Mouse (Mus musculus) E14TG2a.4 (cell line): ENCODE measurements around the gene Srgap1.
"Not testable (repeated sequence)": the region's sequence is repeated elsewhere in the genome, so short reads cannot be mapped to it uniquely, and the experiment has no call there.

ENCODE experiments used
- H3K27me3 ChIP-seq: 2 replicates; pipeline ENCODE4 v1.6.1; 2014; ENCODE audit warnings: low read length, control low read depth; ENCODE audit not compliant: insufficient read depth
- H3K36me3 ChIP-seq: 2 replicates; pipeline ENCODE4 v1.6.1; 2014; ENCODE audit warnings: low read length, control low read depth; ENCODE audit not compliant: insufficient read depth
- H3K4me1 ChIP-seq: replicated peaks from 2 replicates; pipeline ENCODE4 v1.6.1; 2014; ENCODE audit warnings: low read depth, low read length, control low read depth
- H3K4me3 ChIP-seq: replicated peaks from 2 replicates; pipeline ENCODE4 v1.5.1; 2014; ENCODE audit warnings: mild to moderate bottlenecking, low read length
- H3K9me3 ChIP-seq: 2 replicates; pipeline ENCODE4 v1.6.1; 2014; ENCODE audit warnings: low read length, control low read depth
- CTCF ChIP-seq: conservative IDR thresholded peaks from 2 replicates; pipeline ENCODE4 v1.5.1; 2014; ENCODE audit warnings: low read length
- NANOG ChIP-seq: IDR thresholded peaks from 2 replicates; pipeline ENCODE4 v1.6.1; 2014; ENCODE audit warnings: borderline replicate concordance, low read length, mixed read lengths
- POU5F1 ChIP-seq: IDR thresholded peaks from 2 replicates; pipeline ENCODE4 v1.6.1; 2014; ENCODE audit warnings: low read length, borderline replicate concordance

The Srgap1 gene

DNA sequence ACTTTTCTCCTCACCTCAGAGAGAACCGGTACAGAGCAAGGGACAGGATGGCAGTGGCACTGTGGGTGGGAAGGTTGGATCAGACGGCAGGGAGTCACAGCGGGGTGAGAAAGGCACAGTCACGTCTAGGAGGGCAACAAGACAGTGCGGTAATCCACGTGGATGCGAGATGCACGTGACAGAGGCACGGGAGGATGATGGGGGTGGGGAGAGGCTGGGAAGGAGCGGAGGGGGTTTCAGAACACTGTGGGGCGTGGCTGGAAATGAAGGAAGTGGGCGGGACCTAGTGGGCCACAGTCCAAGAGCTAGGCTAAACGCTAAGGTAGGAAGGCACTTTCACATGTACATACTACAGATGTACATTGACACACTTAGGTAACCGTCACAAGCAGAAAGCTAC lies 266.0 kb downstream of the Srgap1 start:
- Histone ChIP-seq H3K27me3 (no peaks in the 10 kb centered on the region), H3K9me3 (peaks cover 11% of the 10 kb centered on the region), H3K4me1 (peaks cover 13% of the 10 kb centered on the region), H3K36me3 (no peaks in the 10 kb centered on the region), H3K4me3 (0 out of 2 replicates have a peak overlapping the region, but pooled peaks have one; percentile 13)
- TF ChIP-seq CTCF (no peak), POU5F1 (no peak), NANOG (no peak)

DNA sequence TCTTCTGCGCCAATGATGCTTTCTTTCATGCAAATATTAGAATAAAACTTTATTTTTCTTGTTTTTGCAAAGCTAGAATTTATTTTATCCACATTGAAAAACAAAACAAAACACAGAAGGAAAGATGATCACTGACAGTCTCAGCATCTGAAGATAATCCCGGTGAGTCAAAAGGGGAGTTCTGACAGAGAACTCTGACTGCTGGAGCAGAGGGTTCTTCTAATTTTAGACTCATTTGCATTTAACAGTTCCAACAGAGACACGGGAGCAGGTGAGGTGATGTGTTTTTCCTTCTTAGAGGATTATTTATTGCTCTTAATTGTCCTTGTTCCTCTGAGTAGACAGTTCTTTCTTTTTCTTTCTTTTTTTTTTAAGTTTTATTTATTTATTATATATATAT lies 271.1 kb downstream of the Srgap1 start:
- H3K9me3 ChIP-seq: no peaks in the 10 kb centered on the region
- H3K27me3 ChIP-seq: no peaks in the 10 kb centered on the region
- H3K36me3 ChIP-seq: no peaks in the 10 kb centered on the region
- H3K4me3 ChIP-seq: no peak overlapping the region
- TF ChIP-seq NANOG: no peak
- peaks cover 5% of the 10 kb centered on the region for H3K4me1 ChIP-seq

DNA sequence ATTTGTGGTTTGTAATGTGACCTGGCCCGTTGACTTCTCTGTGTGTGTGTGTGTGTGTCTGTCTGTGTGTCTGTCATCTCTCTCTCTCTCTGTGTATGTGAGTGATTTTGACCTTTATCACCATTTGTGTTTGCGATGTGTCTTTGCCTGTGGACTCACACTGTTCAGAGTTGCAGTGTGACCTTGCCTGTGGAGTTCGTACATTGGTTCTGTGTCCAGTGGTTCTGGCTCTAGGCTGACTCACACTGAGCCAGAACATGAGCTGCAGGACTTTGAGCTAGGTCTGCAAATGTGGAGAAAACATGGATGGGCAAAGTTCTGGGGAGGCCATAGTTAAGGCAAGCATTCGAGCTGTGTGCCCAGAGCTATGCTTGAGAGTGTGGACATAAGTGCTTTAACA lies 273.3 kb downstream of the Srgap1 start:
- no peak overlapping the region for H3K4me3 ChIP-seq
- H3K36me3 ChIP-seq: no peaks in the 10 kb centered on the region
- H3K9me3 ChIP-seq: no peaks in the 10 kb centered on the region
- H3K27me3 ChIP-seq: no peaks in the 10 kb centered on the region
- peaks cover 7% of the 10 kb centered on the region; the same call in 1 of the 2 replicates for H3K4me1 ChIP-seq
- TF ChIP-seq CTCF: no peak
- TF ChIP-seq POU5F1: no peak
- TF ChIP-seq NANOG: no peak

DNA sequence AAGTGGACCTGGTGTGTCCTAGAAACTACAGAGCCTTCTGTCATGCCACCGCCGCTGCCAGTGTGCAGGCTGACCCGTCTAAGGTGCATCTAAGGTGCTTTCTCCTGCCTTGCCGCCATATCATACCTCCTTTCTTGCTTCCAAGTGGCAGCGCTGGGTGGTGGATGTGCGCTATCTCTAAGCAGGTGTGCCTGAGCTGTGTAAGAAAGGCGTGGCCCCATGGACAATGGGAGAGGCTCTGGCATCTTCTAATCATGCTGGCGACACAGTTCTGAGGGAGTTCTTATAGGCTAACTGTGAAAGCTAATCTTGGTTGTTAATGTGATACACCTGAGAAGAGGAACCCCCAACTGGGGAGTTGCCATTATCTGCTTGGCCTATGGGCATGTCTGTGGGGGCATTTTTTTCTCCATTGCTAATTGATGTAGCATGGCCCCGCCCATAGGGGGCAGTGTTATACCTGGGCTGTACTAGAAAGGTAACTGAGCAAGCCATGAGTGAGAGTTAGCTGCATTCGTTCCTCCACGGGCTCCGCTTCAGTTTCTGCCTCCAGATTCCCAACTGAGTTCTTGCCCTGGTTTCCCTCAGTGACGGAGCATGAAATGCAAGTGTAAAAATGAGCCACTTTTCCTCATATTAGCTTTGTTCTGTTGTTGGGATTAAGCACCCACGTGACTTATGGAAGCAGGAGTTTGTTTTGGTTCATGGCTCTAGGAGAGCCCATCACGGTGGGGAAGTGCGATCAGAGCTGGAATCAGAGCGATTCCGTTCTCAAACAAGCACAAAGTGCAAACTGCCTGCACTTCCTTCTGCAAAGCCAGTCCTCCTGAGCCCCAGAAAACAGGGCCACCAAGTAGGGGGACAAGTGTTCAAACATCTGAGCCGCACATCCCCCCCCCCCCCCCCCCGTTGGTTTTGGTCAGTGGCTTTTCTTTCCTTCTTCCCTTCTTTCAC lies 276.2 kb downstream of the Srgap1 start:
- Histone ChIP-seq H3K36me3 (no peaks in the 10 kb centered on the region), H3K4me1 (peaks cover 7% of the 10 kb centered on the region; the same call in 1 of the 2 replicates), H3K9me3 (no peaks in the 10 kb centered on the region), H3K27me3 (no peaks in the 10 kb centered on the region), H3K4me3 (no peak overlapping the region)
- TF ChIP-seq NANOG (no peak), CTCF (peak; percentile 84)

DNA sequence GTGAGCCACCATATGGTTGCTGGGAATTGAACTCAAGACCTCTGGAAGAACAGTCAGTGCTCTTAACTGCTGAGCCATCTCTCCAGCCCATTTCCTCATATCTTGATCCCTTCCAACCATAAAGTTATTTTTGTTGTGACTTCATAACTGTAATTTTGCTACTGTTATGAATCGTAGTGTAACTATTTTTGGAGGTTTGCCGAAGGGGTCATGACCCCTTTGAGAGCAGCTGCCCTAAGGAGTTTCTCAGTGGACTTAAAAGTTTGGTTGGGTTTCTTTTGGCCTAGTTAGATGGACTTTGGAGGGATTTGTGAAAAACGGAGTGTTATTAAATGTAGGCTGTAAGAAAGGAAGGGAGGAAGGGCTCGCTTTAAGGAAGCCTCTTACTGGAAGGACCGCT lies 277.4 kb downstream of the Srgap1 start:
- H3K9me3 ChIP-seq: no peaks in the 10 kb centered on the region
- TF ChIP-seq CTCF (no peak), POU5F1 (no peak), NANOG (no peak)

DNA sequence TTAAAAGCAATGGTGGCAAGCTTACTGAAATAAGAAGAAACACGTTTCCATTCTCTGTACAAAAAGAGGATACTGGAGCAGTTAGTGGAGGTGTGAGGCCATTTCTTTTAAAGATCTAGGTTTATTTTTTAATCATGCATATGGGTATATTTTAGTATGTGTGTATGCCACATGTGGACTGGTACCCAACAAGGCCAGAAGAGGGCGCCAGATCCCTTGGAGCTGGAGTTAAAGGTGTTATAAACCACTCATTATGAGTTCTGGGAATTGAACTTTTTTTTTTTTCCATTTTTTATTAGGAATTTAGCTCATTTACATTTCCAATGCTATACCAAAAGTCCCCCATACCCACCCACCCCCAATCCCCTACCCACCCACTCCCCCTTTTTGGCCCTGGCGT lies 279.8 kb downstream of the Srgap1 start:
- not testable (repeated sequence) for H3K27me3 ChIP-seq, H3K36me3 ChIP-seq, H3K9me3 ChIP-seq, H3K4me1 ChIP-seq, H3K4me3 ChIP-seq
- peak; percentile 66 for TF ChIP-seq CTCF

More for the DNA sequence above, 277.4 kb downstream of the Srgap1 start:
- Histone ChIP-seq H3K4me1 (peaks cover 3% of the 10 kb centered on the region; the same call in 1 of the 2 replicates), H3K36me3 (no peaks in the 10 kb centered on the region), H3K27me3 (no peaks in the 10 kb centered on the region), H3K4me3 (no peak overlapping the region)

DNA sequence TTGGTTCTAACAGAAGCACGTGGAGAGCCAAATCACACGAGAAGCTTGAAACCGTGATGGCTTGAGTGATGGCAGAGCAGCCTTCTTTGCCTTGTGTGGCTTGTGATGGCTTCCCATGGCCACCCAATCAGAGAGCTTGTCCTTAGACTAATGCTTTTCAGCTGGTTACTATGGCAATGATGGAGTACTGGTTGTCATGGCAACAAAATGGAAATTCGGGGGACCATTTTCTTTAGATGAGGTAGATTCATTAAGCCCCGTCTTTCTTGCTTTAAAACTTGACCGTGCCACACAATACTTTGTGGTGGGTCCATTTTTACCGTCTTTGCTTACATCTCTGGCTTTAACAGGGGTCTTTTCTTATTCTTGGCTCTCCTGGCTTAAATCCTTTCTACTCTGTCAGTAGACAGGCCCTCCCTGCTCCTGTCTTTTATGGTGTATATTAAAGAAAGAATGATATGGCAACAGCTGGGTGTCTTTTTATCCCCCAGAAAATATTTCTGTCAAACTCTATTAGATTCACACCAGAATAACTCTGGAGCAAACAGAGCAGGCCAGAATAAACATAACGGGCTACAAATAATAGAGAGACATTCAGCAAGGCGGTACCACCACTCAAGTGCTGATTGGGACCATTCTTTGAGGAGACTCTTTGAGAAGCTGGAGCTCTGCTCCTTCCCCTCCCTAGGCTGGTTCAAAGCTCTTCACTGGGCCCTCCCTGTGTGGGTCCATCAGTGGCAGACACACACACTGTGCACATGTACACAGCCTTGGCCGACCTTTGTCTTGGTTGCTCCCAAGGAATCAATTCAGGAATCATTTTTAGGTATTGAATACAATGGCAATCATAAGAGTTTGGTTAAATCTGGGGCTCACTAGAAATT lies 281.7 kb downstream of the Srgap1 start:
- no peaks in the 10 kb centered on the region for H3K27me3 ChIP-seq
- H3K4me3 ChIP-seq: no peak overlapping the region
- H3K36me3 ChIP-seq: no peaks in the 10 kb centered on the region
- 0 out of 2 replicates have a peak, but pooled peaks cover 4% of the 10 kb centered on the region for H3K4me1 ChIP-seq
- no peaks in the 10 kb centered on the region for H3K9me3 ChIP-seq
- TF ChIP-seq CTCF (no peak), NANOG (no peak), POU5F1 (no peak)

DNA sequence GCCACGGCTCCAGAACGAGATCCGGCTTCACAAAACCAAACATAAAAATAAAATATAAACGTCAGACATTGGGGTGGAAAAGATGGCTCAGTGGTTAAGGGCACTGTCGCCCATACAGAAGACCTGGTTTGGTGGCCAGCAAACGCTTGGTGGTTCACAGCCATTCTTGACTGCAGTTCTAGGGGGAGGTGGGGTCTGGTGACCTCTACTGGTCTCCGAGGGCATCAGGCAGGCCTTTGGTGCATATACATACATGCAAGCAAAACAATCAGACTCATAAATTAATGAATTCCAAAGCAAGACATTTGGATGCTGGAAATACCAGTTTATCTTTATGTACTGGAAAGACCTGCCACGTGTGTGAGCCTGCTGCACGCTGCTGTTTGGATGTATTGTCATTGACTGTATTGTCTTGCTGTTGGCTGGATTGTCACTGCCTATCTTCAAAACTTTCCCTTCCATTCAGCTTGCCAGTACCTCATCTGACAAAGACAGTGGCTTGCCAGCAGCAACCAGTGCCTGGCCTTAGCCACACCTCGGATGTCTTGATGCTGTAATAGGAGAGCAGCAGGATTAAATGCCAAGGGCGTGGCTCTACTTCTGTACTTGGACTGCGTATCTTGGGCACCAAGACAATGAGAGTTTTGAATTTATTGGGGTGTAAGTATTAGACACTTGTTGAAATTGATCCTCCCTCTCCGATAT lies 282.5 kb downstream of the Srgap1 start:
- H3K4me3 ChIP-seq: no peak overlapping the region
- TF ChIP-seq POU5F1 (no peak), CTCF (no peak), NANOG (no peak)
- H3K9me3 ChIP-seq: no peaks in the 10 kb centered on the region
- H3K4me1 ChIP-seq: 0 out of 2 replicates have a peak, but pooled peaks cover 4% of the 10 kb centered on the region
- H3K36me3 ChIP-seq: no peaks in the 10 kb centered on the region
- no peaks in the 10 kb centered on the region for H3K27me3 ChIP-seq
